Mouse (Mus musculus) small intestine, adult 2 months (tissue): Measurements from ENCODE around the gene Dmrtc1a.
"Not testable (repeated sequence)": the region's sequence is repeated elsewhere in the genome, so short reads cannot be mapped to it uniquely, and the experiment has no call there.

Source experiments
- CTCF ChIP-seq: fragments of 200-500 bp; IDR thresholded peaks from 2 replicates; pipeline ENCODE4 v1.5.1; 2012; ENCODE audit warnings: low read depth, mild to moderate bottlenecking, control low read depth, inconsistent platforms, low read length, moderate library complexity, mixed read lengths; ENCODE audit not compliant: insufficient replicate concordance, insufficient read length; ENCODE audit errors: extremely low read depth
- POLR2A ChIP-seq: fragments of 200-500 bp; IDR thresholded peaks from 2 replicates; pipeline ENCODE4 v1.6.1; 2012; ENCODE audit warnings: low read depth, mild to moderate bottlenecking, control low read depth, inconsistent platforms, low read length, moderate library complexity

GRCm38 (mm10) chrX:102914823-102915222, 6.3 kb upstream of the Dmrtc1a start:
- TF ChIP-seq CTCF, POLR2A: not testable (repeated sequence)
